Mouse (Mus musculus): ENCODE data around the gene Snrnp27. TPM values are rescaled to one million over a fixed set of nuclear protein-coding genes. Genes with fewer than 3 reads are reported as not detected.

Gene Snrnp27
- polyA plus RNA-seq, 1 experiment, result not detected

- Histone ChIP-seq H3K4me1 (ENCODE audit: control insufficient read depth, insufficient read depth, low read length) (peaks cover 10% of the 10 kb centered on the region), H3K27ac (ENCODE audit: insufficient read depth, low read depth, low read length) (peak within 1 kb of the TSS; percentile 68), H3K4me3 (ENCODE audit: insufficient read depth, low read depth, low read length) (peak within 1 kb of the TSS; percentile 96)
- TF ChIP-seq POLR2A (IDR thresholded peaks at IDR 0.05; ENCODE audit: insufficient read depth, low read depth, low read length), result peak; percentile 87
- TF ChIP-seq CTCF (IDR thresholded peaks at IDR 0.05; ENCODE audit: insufficient read depth, low read depth, low read length), result no peak
- 2% methylated on average over 75 of the region's 76 CpGs for WGBS
Observed at GRCm38 (mm10) chr6:86668580-86669239, 15.6 kb downstream of the Snrnp27 start, which contains the start of gene Mxd1. Mxd1 (minus strand) TSS chr6:86669161.

DNA sequence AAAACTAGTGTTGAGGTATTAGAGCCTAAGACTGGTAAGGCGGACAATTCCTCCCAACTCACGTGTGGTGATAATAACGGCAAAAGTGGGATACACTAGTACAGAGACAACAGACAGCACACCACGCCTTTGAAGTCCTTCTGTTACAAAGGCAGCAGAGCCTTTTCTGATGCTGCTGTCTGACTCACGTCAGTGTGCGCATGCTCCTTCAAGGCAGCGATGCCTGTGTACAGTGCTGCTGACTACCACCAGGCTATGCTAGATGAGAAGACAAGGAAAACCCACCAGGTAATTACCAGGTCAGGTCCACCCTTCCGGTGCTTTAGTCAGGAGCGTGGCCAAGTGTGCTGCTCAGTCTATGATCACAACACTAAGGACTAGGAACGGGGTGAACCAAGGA, 17.3 kb downstream of the Snrnp27 start:
- TF ChIP-seq CTCF (IDR thresholded peaks at IDR 0.05; ENCODE audit: insufficient read depth, low read depth, low read length), result no peak
- TF ChIP-seq POLR2A (IDR thresholded peaks at IDR 0.05; ENCODE audit: insufficient read depth, low read depth, low read length), result no peak
- peak overlapping the region; percentile 11; the same call in 1 of the 2 replicates for H3K4me3 ChIP-seq (ENCODE audit: insufficient read depth, low read depth, low read length)
- WGBS, result 86% methylated on average over 10 of the region's 10 CpGs
- H3K27ac ChIP-seq (ENCODE audit: insufficient read depth, low read depth, low read length), result no peak overlapping the region
- peaks cover 10% of the 10 kb centered on the region for H3K4me1 ChIP-seq (ENCODE audit: control insufficient read depth, insufficient read depth, low read length)

GRCm38 (mm10) chr6:86665560-86666307, 18.6 kb downstream of the Snrnp27 start:
- 74% methylated on average over 17 of the region's 17 CpGs for WGBS
- TF ChIP-seq POLR2A (IDR thresholded peaks at IDR 0.05; ENCODE audit: insufficient read depth, low read depth, low read length) (no peak), CTCF (IDR thresholded peaks at IDR 0.05; ENCODE audit: insufficient read depth, low read depth, low read length) (no peak)
- Histone ChIP-seq H3K27ac (ENCODE audit: insufficient read depth, low read depth, low read length) (no peak overlapping the region), H3K4me1 (ENCODE audit: control insufficient read depth, insufficient read depth, low read length) (peaks cover 10% of the 10 kb centered on the region), H3K4me3 (ENCODE audit: insufficient read depth, low read depth, low read length) (no peak overlapping the region)

GRCm38 (mm10) chr6:86665076-86665475, 19.2 kb downstream of the Snrnp27 start:
- H3K4me1 ChIP-seq (ENCODE audit: control insufficient read depth, insufficient read depth, low read length), result peaks cover 10% of the 10 kb centered on the region
- WGBS, result 78% methylated on average over 5 of the region's 5 CpGs

GRCm38 (mm10) chr6:86660161-86660877, 24.0 kb downstream of the Snrnp27 start:
- TF ChIP-seq POLR2A (IDR thresholded peaks at IDR 0.05; ENCODE audit: insufficient read depth, low read depth, low read length) (no peak), CTCF (IDR thresholded peaks at IDR 0.05; ENCODE audit: insufficient read depth, low read depth, low read length) (no peak)
- Histone ChIP-seq H3K27ac (ENCODE audit: insufficient read depth, low read depth, low read length) (no peak overlapping the region), H3K4me3 (ENCODE audit: insufficient read depth, low read depth, low read length) (no peak overlapping the region), H3K4me1 (ENCODE audit: control insufficient read depth, insufficient read depth, low read length) (peaks cover 6% of the 10 kb centered on the region; the same call in 1 of the 2 replicates)
- WGBS, result 72% methylated on average over 9 of the region's 9 CpGs

More at GRCm38 (mm10) chr6:86665076-86665475, 19.2 kb downstream of the Snrnp27 start:
- H3K4me3 ChIP-seq (ENCODE audit: insufficient read depth, low read depth, low read length), result no peak overlapping the region
- TF ChIP-seq POLR2A (IDR thresholded peaks at IDR 0.05; ENCODE audit: insufficient read depth, low read depth, low read length), result no peak
- no peak for TF ChIP-seq CTCF (IDR thresholded peaks at IDR 0.05; ENCODE audit: insufficient read depth, low read depth, low read length)
- no peak overlapping the region for H3K27ac ChIP-seq (ENCODE audit: insufficient read depth, low read depth, low read length)

GRCm38 (mm10) chr6:86658501-86658900, 25.8 kb downstream of the Snrnp27 start:
- 81% methylated on average over 3 of the region's 3 CpGs for WGBS
- TF ChIP-seq POLR2A (IDR thresholded peaks at IDR 0.05; ENCODE audit: insufficient read depth, low read depth, low read length), result no peak
- TF ChIP-seq CTCF (IDR thresholded peaks at IDR 0.05; ENCODE audit: insufficient read depth, low read depth, low read length), result no peak
- Histone ChIP-seq H3K4me1 (ENCODE audit: control insufficient read depth, insufficient read depth, low read length) (no peaks in the 10 kb centered on the region), H3K4me3 (ENCODE audit: insufficient read depth, low read depth, low read length) (no peak overlapping the region), H3K27ac (ENCODE audit: insufficient read depth, low read depth, low read length) (no peak overlapping the region)

DNA sequence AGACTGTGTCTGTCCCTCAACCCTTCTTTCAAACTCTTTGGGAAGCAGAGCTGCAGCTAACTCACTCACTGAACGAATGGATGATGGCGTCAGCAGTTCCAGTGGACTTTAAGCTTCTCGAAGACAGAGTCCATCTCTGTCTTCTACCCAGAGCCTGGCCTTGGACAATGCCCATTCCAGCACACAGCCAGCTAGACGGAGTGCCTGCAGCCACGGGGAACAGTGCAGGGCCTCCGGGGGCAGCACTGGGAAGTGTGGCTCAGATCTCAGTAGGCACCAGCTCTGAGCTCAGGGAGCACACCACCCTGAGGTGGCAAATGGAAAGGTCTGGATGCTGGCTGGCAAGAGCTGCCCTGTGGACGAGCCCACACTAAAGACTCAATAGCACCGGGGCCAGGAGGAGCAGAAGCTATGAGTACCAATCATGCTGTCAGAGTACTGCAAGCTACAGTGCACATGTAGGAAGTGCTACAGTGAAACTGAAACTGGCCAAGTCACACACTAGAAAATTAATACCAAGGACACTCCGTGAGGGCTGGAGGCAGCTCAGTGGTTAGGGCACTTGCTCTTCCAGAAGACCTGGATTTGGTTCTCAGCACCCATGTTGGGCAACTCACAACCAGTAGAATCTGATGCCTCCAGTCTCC, 29.9 kb downstream of the Snrnp27 start:
- WGBS, result 68% methylated on average over 9 of the region's 9 CpGs
- TF ChIP-seq POLR2A (IDR thresholded peaks at IDR 0.05; ENCODE audit: insufficient read depth, low read depth, low read length), result no peak
- no peak for TF ChIP-seq CTCF (IDR thresholded peaks at IDR 0.05; ENCODE audit: insufficient read depth, low read depth, low read length)
- Histone ChIP-seq H3K4me1 (ENCODE audit: control insufficient read depth, insufficient read depth, low read length) (no peaks in the 10 kb centered on the region), H3K27ac (ENCODE audit: insufficient read depth, low read depth, low read length) (no peak overlapping the region), H3K4me3 (ENCODE audit: insufficient read depth, low read depth, low read length) (no peak overlapping the region)

DNA sequence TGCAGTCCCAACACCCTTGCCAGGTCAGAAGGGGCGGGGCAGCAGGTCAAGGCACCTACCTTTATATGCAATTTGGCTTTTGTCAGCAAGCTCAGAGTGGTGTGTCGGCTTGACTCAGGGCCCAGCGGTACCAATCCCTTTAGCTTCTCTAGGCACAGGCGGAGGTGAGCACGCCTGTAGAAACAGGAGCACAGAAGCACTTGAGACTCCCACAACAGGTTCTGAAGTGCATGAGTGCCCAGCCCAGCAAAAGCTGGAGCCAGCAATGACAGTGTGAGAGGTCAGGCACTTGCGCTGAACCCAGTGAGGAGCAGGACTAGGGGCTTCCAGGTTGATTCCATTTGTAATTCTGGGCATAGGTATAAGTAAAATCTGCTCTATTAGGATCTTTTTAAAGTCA, 31.3 kb downstream of the Snrnp27 start:
- Histone ChIP-seq H3K4me3 (ENCODE audit: insufficient read depth, low read depth, low read length) (no peak overlapping the region), H3K4me1 (ENCODE audit: control insufficient read depth, insufficient read depth, low read length) (no peaks in the 10 kb centered on the region), H3K27ac (ENCODE audit: insufficient read depth, low read depth, low read length) (no peak overlapping the region)
- no peak for TF ChIP-seq CTCF (IDR thresholded peaks at IDR 0.05; ENCODE audit: insufficient read depth, low read depth, low read length)
- whole genome bisulfite sequencing, result 90% methylated on average over 6 of the region's 6 CpGs
